Mouse (Mus musculus) testis, adult 2 months (tissue): ENCODE results near the gene Kiz. TPM values are rescaled to one million over a fixed set of nuclear protein-coding genes. Genes with fewer than 3 reads are reported as not detected.

ENCODE experiments used
- H3K27ac ChIP-seq: fragments of 200-500 bp; 2 replicates; pipeline ENCODE4 v1.5.1; 2012; ENCODE audit warnings: low read depth, low read length; ENCODE audit not compliant: control insufficient read depth, insufficient read depth
- H3K27me3 ChIP-seq: fragments of 200-500 bp; 2 replicates; pipeline ENCODE4 v1.6.1; 2012; ENCODE audit warnings: mild to moderate bottlenecking, low read length, moderate library complexity; ENCODE audit not compliant: control insufficient read depth, insufficient read depth
- H3K36me3 ChIP-seq: fragments of 200-500 bp; 2 replicates; pipeline ENCODE4 v1.6.1; 2012; ENCODE audit warnings: mild to moderate bottlenecking, low read length; ENCODE audit not compliant: control insufficient read depth, insufficient read depth
- H3K4me1 ChIP-seq: fragments of 200-500 bp; 2 replicates; pipeline ENCODE4 v1.6.1; 2012; ENCODE audit warnings: low read length; ENCODE audit not compliant: control insufficient read depth, insufficient read depth
- H3K4me3 ChIP-seq: fragments of 200-500 bp; 2 replicates; pipeline ENCODE4 v1.5.1; 2012; ENCODE audit warnings: low read depth, mild to moderate bottlenecking, low read length, moderate library complexity, mixed read lengths; ENCODE audit not compliant: control insufficient read depth
- CTCF ChIP-seq: fragments of 200-500 bp; IDR thresholded peaks from 2 replicates; pipeline ENCODE4 v1.5.1; 2012; ENCODE audit warnings: low read depth, mild to moderate bottlenecking, inconsistent platforms, low read length, moderate library complexity; ENCODE audit not compliant: control insufficient read depth, insufficient read depth, insufficient replicate concordance
- POLR2A ChIP-seq: fragments of 200-500 bp; IDR thresholded peaks from 2 replicates; pipeline ENCODE4 v1.6.1; 2012; ENCODE audit warnings: low read depth, mild to moderate bottlenecking, inconsistent platforms, low read length, moderate library complexity; ENCODE audit not compliant: control insufficient read depth
- polyA plus RNA-seq: library from polyadenylated mRNA; depleted of rRNA; stranded (reverse); fragments of >200 nt; gene quantifications from 2 replicates; pipeline ENCODE4 v1.2.3, GENCODE M21; 2012

Gene Kiz
- polyA plus RNA-seq, 1 experiment, result 98.2 TPM

GRCm38 (mm10) chr2:146871300-146872269 is 15.9 kb downstream of the Kiz start:
- Histone ChIP-seq H3K36me3 (no peaks in the 10 kb centered on the region; the same call in 1 of the 2 replicates), H3K4me1 (no peaks in the 10 kb centered on the region), H3K27me3 (no peaks in the 10 kb centered on the region), H3K4me3 (no peak overlapping the region), H3K27ac (no peak overlapping the region)
- TF ChIP-seq CTCF (no peak), POLR2A (no peak)

- H3K27ac ChIP-seq, result no peak overlapping the region
- TF ChIP-seq POLR2A (no peak), CTCF (no peak)
- no peak overlapping the region for H3K4me3 ChIP-seq
- H3K27me3 ChIP-seq, result no peaks in the 10 kb centered on the region
- H3K36me3 ChIP-seq, result no peaks in the 10 kb centered on the region; the same call in 1 of the 2 replicates
- H3K4me1 ChIP-seq, result no peaks in the 10 kb centered on the region
These were observed 17.0 kb downstream of the Kiz start for GRCm38 (mm10) chr2:146872697-146873096.

- TF ChIP-seq POLR2A, result no peak
- TF ChIP-seq CTCF, result no peak
- Histone ChIP-seq H3K4me3 (no peak overlapping the region), H3K27ac (no peak overlapping the region), H3K4me1 (no peaks in the 10 kb centered on the region), H3K36me3 (no peaks in the 10 kb centered on the region; the same call in 1 of the 2 replicates), H3K27me3 (no peaks in the 10 kb centered on the region)
These were observed 18.3 kb downstream of the Kiz start for GRCm38 (mm10) chr2:146873881-146874441.

GRCm38 (mm10) chr2:146877423-146878098 is 21.9 kb downstream of the Kiz start:
- Histone ChIP-seq H3K4me1 (no peaks in the 10 kb centered on the region), H3K36me3 (no peaks in the 10 kb centered on the region; the same call in 1 of the 2 replicates)
- TF ChIP-seq POLR2A, result no peak
- TF ChIP-seq CTCF, result no peak

GRCm38 (mm10) chr2:146881623-146882022 is 26.0 kb downstream of the Kiz start:
- H3K27ac ChIP-seq, result no peak overlapping the region
- H3K4me3 ChIP-seq, result no peak overlapping the region
- no peaks in the 10 kb centered on the region for H3K36me3 ChIP-seq
- H3K4me1 ChIP-seq, result no peaks in the 10 kb centered on the region
- TF ChIP-seq CTCF, result no peak
- no peak for TF ChIP-seq POLR2A
- H3K27me3 ChIP-seq, result no peaks in the 10 kb centered on the region

More at GRCm38 (mm10) chr2:146877423-146878098, 21.9 kb downstream of the Kiz start:
- H3K27ac ChIP-seq, result no peak overlapping the region
- no peak overlapping the region for H3K4me3 ChIP-seq
- no peaks in the 10 kb centered on the region for H3K27me3 ChIP-seq

GRCm38 (mm10) chr2:146884291-146884855 is 28.7 kb downstream of the Kiz start:
- no peaks in the 10 kb centered on the region for H3K27me3 ChIP-seq
- H3K4me3 ChIP-seq, result no peak overlapping the region
- no peaks in the 10 kb centered on the region for H3K4me1 ChIP-seq
- peak overlapping the region; percentile 39 for H3K27ac ChIP-seq
- TF ChIP-seq POLR2A, result no peak
- TF ChIP-seq CTCF, result no peak
- H3K36me3 ChIP-seq, result no peaks in the 10 kb centered on the region; the same call in none of the 2 replicates

GRCm38 (mm10) chr2:146888786-146889414 is 33.2 kb downstream of the Kiz start:
- Histone ChIP-seq H3K27me3 (no peaks in the 10 kb centered on the region), H3K4me1 (no peaks in the 10 kb centered on the region), H3K27ac (peak overlapping the region; percentile 43; the same call in 1 of the 2 replicates), H3K4me3 (no peak overlapping the region), H3K36me3 (peaks cover 2% of the 10 kb centered on the region)
- TF ChIP-seq POLR2A, result no peak
- TF ChIP-seq CTCF, result no peak
